Mouse (Mus musculus) embryo, embryonic 10.5 days (tissue): ENCODE results near the gene Rps3a1.
"Not testable (repeated sequence)": the region's sequence is repeated elsewhere in the genome, so short reads cannot be mapped to it uniquely, and the experiment has no call there.

ENCODE experiments used
- DNase-seq: peaks from one replicate; pipeline ENCODE4 v3.0.0-alpha.2; 2015; ENCODE audit warnings: low spot score

Gene Rps3a1

DNA sequence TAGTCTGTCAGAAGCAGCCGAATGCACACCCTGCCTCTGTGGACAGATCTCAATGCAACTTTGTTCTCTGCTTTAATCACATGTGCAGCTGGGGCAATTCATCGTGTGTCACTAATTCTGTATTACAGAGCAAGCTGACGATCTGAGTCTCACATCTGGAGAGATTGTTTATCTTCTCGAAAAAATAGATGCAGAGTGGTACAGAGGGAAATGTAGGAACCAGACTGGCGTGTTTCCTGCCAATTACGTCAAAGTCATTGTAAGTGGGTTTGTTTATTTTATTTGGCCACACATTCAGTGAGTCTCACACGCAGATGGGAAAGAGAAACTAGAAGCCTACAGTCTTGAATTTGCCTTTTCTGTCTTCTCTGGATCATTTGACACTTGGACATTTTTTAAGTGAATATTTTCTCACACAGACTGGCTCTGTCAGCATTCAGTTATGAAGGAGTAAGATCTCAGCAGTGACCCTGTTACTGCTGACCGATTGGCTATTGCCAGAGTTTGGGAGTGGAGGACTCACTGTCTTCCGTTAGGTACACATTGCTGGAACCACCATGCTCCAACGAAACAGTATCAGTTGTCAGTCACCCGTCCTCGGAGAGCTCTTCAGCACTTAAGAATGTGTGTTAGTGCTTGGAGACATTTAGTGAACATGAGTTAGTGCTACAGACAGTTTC, 27.7 kb downstream of the Rps3a1 start:
- peak; percentile 39 for DNase-seq

DNA sequence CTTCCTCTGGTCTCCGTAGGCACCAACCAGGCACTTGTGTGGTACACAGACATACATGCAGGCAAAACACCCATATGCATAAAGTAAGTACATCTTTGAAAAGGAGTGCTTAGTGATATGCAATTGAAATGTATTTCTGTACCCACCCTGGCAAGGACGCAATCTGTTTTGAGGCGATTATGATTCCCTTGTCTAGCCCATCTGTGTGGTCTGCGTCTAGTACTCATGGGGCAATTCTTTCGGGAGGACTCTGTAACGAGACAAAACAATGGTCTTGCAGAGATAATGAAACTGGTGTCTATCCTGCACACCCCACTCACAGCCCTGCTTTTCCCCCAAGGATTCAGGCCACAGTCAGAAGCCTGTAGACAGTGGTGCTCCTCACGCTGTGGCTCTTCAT, 29.7 kb downstream of the Rps3a1 start:
- DNase-seq = no peak

- peak; percentile 84 for DNase-seq
Observed at GRCm38 (mm10) chr3:86110077-86110476, 32.4 kb downstream of the Rps3a1 start.

DNA sequence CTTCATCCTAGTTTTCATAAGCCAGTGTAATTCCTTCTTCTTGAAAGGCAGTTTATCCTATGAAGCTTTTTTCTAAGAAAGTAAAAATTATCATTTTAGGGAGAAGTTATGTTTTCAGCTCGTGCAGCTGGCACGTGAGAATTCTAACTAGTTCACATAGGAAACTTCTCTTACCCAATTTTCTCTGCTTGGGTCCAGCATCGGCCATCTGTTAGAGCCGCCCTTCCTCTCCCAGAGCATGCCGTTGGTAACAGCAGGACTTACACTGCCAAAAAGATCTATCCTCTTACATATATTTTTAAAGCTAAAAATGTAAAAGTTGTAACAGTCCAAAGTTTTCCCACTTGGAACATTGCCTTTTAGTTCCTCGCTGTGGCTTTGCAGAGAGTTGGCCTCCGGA, 33.4 kb downstream of the Rps3a1 start:
- DNase-seq = no peak

GRCm38 (mm10) chr3:86108576-86108975, 33.9 kb downstream of the Rps3a1 start:
- DNase-seq = no peak

DNA sequence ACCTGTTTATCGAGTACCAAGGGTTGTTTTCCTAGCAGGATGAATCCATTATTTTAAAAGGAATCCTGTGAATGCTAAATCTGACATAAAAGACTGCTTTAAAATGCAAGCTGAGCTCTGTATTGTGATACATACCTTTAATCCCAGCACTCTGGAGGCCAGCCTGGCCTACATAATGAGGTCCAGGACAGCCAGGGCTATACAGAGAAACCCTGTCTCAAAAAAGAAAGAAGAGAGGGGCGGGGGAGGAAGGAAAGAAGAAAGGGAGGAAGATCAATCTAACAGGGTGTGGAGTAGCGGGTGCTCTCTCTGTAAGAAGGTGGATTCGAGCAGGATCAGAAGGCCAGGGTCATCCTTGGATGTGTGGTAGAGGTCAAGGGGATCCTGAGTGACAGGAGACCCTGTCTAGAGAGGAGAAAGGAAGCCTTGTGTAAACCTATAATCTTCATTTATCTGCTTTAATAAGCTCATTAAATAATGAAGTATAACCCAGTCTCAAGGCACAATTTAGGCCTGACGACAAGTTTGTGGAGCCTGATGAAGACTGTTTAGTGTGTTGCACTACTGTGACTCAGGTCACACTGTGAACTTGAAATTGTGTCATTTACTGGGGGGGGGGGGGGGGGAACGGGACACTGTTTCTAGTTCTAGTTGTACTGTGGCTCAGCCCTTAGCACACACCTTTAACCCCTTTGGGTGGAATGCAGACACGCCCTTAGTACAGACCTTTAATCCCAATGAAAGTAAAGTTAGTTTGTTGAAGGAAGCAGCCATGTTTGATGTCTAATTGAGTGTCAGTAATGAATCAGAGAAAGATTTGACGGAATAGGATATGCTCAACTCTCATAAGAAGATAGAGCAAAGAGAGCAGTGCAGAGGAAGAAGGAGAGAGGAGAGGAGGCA, 34.6 kb downstream of the Rps3a1 start:
- no peak for DNase-seq

GRCm38 (mm10) chr3:86106086-86106632, 36.3 kb downstream of the Rps3a1 start:
- DNase-seq = no peak

GRCm38 (mm10) chr3:86104909-86105308, 37.6 kb downstream of the Rps3a1 start:
- DNase-seq = no peak

- DNase-seq = not testable (repeated sequence)
Observed at GRCm38 (mm10) chr3:86104433-86104832, 38.1 kb downstream of the Rps3a1 start.

GRCm38 (mm10) chr3:86103449-86104291, 38.8 kb downstream of the Rps3a1 start:
- no peak for DNase-seq

DNA sequence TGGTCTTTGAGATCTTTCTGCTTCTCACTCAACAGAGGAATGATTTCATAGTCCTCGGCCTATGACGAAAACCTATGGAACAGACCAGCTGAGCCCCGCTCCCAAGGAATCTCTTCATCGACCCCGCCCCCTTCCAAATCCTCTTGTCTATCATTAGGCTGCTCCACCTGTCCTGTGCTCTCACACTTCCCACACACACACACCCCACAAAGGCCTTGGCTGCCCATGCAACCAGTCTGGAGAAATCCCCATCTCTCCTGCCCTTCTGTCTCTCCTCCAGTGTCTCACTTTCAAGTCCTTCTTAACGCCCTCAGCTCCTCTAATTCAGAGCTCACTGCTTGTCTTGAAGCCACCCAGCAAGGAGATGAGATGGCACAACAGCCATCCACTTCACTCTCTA, 40.5 kb downstream of the Rps3a1 start:
- no peak for DNase-seq

- no peak for DNase-seq
Observed at GRCm38 (mm10) chr3:86093907-86094306, 48.6 kb downstream of the Rps3a1 start.

GRCm38 (mm10) chr3:86093213-86093845, 49.2 kb downstream of the Rps3a1 start:
- DNase-seq = no peak
